Mouse (Mus musculus) brain, embryonic 14.5 days (tissue): ENCODE results near the gene Jak2.

ENCODE experiments used
- CTCF ChIP-seq: fragments of 200-500 bp; IDR thresholded peaks from 2 replicates; pipeline ENCODE4 v1.5.1; 2012; ENCODE audit warnings: inconsistent platforms, mild to moderate bottlenecking, moderate library complexity, borderline replicate concordance; ENCODE audit not compliant: insufficient read depth, insufficient read length; ENCODE audit errors: extremely low read depth
- POLR2A ChIP-seq: fragments of 200-500 bp; IDR thresholded peaks from 2 replicates; pipeline ENCODE4 v1.6.1; 2012; ENCODE audit warnings: mild to moderate bottlenecking, inconsistent platforms, borderline replicate concordance; ENCODE audit not compliant: poor library complexity, insufficient read depth, insufficient read length, severe bottlenecking; ENCODE audit errors: extremely low read depth

DNA sequence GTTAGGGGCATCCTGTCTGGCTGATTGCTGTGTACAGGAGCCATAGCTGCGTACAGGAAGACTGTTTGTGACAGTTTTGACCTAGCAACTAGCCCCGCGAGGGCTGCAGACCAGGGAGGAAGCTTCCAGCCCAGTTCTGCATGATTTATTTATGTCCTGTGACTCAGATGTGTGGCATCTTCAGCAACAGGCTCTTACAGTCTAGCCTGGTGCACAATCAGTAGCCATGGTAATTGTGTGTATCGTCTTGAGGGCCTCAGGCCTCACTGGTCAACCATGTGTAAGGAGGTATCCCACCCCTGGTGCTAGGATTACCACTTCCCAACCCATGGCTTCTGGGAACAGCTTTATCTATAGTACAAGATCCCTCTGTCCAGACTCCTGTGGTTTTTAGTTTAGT is 40.9 kb downstream of the Jak2 start:
- TF ChIP-seq CTCF (no peak), POLR2A (no peak)
